Mouse (Mus musculus): ENCODE results near the gene Tcte2.

DNA sequence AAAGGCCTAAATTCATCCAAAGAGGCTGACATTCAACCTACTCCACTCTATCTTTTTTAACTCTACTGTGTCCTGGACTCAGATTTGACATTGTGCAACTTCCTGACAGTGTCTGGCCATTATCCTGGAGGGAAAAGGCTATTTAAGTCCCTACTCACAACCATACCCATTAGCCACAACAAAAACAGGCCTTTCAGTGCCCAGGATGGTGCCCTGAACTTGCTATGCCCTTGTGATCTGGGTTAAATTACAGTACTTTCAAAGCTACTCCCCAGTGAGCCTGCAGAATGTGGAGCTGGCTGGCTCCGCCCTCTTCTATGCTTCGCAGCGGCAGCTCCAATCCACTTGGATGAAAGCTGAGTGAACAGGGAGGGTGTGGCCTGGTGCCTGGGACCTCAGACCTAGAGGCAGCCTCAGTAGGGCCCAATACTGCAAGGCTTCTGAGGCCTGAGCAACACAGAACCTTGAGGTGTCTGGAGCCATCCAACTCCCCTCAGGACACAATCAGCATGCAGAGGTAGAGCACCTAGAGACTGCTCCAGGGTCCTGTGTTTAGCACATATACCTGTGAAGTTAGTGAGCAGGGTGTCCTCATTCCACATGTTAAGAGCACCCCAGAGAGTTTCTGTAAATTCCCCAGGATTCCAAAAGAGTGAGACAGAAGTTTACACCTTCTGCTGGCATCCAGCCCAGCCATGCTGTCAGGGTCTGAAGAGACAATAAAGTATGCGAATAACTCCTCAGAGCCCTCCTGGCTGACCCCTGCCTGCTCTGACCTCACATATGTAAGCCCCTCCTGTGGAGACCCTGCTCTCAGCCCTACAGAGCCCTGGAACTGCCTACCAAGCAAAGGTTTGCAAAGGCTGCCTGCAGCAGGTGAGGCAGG lies 61.3 kb downstream of the Tcte2 start:
- TF ChIP-seq CTCF (IDR thresholded peaks at IDR 0.05; ENCODE audit: low read depth, low read length) (no peak), GATA1 (IDR thresholded peaks at IDR 0.05; ENCODE audit: borderline replicate concordance, low read length) (no peak), TAL1 (conservative IDR thresholded peaks at IDR 0.05; ENCODE audit: low read depth, low read length) (no peak), POLR2AphosphoS5 (IDR thresholded peaks at IDR 0.05; ENCODE audit: insufficient replicate concordance, low read depth, low read length) (no peak), GATA2 (IDR thresholded peaks at IDR 0.05; ENCODE audit: borderline replicate concordance, low read depth, low read length) (no peak)

Measured in G1E (cell line).